Mouse (Mus musculus) urinary bladder, postnatal 36 days (tissue): Measurements from ENCODE around the gene Sh3bgrl3.

Experiments used
- DNase-seq, 2 experiments: peaks; one replicate each; pipeline ENCODE4 v3.0.0; 2022; ENCODE audit warnings: low spot score in 2 of 2, mixed read lengths in 1 of 2

Gene Sh3bgrl3

GRCm38 (mm10) chr4:134110653-134111052 is 17.9 kb downstream of the Sh3bgrl3 start:
- no peak for DNase-seq

GRCm38 (mm10) chr4:134108196-134108595 is 20.4 kb downstream of the Sh3bgrl3 start:
- DNase-seq, result no peak

GRCm38 (mm10) chr4:134107730-134108129 is 20.9 kb downstream of the Sh3bgrl3 start:
- no peak for DNase-seq

DNA sequence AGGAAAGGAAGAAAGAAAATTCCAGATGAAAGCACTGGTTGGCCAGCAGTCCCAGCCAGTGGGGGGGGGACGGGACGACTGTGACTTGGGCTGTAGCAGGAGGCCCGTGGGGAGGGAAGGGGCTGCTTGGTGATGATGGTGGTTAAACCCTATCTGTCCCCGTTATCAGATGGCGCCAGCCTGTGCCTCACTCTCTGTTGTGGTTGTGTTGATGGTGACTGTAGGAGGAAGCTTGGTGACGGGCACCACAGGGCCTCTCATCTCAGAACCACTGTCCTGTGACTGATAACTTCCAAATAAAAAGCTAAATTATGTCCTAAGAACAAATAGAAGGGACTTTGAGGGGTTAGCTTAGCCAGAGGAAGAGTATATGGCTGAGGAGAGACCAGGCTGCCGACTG is 22.5 kb downstream of the Sh3bgrl3 start:
- DNase-seq, result no peak

DNA sequence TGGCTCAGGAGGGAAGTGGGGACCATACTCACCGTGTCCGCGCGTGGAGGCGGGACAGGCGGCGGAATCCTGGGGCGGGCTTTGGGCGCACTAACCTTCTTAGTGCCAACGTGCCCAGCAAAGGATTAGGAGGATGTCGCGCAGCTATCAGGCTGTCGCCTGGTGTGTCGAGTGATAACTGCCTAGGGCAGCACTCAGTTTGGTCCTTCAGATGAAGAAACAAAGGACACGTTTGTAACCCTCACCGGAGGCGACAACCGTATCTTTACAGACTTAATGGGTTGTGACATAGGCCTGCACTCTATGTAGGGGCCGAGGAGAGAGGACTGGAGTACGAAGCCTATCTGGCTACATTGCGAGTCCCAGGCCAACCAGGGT is 25.9 kb downstream of the Sh3bgrl3 start:
- no peak for DNase-seq

DNA sequence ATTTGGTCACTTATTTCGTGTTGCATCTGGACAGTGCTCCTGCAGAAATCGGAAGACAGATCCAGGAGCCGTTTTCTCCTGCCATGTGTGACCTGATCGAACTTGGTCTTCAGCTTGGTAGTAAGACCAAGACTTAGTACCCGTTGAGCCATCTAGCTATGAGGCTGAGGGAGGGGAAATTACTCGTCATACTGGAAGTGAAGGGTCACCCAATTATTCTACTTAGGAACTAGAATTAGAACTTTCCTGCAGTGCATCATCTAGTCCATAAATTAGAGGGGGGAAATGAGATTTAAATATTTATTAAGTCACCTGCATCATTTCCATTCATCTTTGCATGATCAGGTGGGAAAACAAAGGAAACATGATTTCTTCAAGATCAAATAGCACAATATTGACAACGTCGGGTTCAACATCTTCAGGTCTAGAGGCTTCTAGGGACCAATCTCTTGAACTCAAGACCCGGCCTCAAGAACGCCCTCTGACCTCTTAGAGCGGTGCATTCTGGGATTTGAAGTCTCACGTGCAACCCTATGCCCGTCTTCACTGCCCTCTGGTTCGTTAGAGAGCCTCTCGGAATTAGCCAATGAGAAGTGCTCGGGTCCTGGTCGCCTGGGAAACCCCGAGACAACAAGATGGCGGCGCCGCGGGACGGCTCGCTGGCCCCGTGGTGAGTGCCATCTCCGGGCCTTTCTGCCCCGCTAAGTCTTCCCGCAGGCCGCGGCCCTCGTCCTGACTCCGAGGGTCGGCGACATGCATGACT is 26.4 kb downstream of the Sh3bgrl3 start, which contains the start of gene Ubxn11:
Ubxn11 (plus strand) TSS at position 592 of the 763 bp plus-strand sequence.
- peak; percentile 62 to 84 for DNase-seq

- no peak for DNase-seq
Observed at GRCm38 (mm10) chr4:134100245-134100644, 28.3 kb downstream of the Sh3bgrl3 start.

DNA sequence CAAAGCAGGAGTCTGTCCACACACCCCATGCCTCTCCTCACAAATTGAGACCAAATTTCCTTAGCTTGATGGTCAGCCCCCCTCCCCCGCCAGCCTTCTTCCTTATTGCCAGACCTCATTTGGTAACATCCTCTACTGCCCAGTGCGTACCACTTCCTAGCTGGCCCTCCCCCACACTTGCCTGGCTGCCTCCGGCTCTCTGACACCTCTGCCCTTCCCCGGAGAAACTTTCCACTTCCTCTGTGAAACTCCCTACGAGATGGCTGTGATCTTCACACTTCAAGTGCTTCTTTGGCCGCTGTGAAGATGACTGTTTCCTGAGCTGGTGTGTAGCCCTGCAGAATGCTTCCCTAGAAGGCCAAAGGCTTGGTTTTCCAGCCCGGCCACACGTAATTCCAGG is 30.0 kb downstream of the Sh3bgrl3 start:
- DNase-seq, result no peak

DNA sequence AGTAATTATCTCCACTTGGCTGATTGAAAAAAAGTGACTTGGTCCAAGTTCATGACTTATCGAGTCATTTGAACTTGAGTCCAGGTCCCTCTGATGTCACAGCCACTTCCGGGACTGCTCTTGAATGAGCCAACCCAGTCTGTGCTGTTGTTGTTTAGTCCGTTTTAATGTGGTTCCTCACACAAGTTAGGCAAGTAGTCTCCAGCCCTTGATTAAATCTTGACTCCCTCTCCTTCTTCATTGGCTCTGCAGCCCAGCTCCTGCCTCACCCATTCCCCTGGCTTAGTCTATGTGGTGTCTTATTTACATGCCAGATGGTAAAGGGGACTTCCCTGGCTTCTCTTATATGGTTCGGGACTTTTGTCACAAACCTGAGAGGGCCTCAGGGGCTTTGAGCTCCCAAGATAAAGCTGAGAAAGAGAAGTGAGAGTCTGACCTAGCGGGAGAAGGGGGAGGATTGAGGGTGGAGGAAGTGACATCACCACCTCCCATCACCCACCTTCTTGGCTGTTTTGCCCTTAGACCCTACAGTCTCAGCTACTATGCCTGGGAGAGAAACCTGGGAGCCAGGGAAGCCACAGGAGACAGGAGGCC is 31.5 kb downstream of the Sh3bgrl3 start:
- DNase-seq, result no peak

- no peak for DNase-seq
Observed at GRCm38 (mm10) chr4:134096120-134096519, 32.5 kb downstream of the Sh3bgrl3 start.

DNA sequence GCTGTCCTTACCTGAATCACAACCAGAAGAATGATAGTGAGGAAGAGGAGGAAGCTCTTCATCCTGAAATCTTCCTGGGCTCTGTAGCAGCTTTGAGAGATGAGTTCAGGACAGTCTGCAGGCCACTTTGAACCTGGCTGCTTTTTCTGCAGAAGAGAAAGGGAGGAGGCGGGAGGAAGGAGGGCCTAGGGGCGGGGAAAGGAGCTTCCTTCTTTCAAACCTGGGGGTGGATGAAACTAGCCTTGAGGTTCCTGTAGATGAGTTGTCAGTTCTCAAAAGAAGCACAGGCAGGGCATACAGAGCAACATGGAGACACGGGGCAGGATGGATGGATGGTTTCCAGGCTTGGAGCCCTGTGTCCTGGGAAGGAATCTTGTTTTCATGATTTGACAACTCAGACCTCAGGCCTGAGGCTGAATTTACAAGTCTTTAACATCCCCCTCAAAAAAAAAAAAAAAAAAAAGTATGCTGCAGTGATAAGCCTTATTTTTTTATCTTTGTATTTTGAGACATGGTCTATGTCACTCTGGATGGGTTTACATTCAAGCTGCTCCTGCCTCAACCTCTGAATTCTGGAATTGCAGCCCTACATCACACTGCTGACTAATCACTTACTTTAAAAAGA is 33.6 kb downstream of the Sh3bgrl3 start, which contains the start of gene Cd52:
Cd52 (minus strand) TSS at position 160 of the 625 bp plus-strand sequence.
- no peak for DNase-seq

- DNase-seq, result no peak
Observed at GRCm38 (mm10) chr4:134094004-134094564, 34.5 kb downstream of the Sh3bgrl3 start.

- DNase-seq, result peak; percentile 36 to 45
Observed at GRCm38 (mm10) chr4:134092382-134093288, 36.0 kb downstream of the Sh3bgrl3 start.

DNA sequence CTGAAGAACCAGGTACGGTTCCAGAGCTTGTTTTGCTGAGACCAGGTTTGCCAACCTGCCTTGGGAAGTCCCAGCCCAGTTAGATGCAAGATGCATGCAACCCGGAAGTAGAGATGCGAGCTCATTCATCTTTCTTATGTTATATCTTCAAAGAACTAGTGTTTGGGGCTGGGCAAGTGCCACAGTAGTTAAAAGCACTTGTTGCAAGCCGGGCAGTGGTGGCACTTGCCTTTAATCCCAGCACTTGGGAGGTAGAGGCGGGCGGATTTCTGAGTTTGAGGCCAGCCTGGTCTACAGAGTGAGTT is 37.4 kb downstream of the Sh3bgrl3 start:
- no peak for DNase-seq

GRCm38 (mm10) chr4:134090521-134091224 is 37.9 kb downstream of the Sh3bgrl3 start:
- DNase-seq, result no peak

DNA sequence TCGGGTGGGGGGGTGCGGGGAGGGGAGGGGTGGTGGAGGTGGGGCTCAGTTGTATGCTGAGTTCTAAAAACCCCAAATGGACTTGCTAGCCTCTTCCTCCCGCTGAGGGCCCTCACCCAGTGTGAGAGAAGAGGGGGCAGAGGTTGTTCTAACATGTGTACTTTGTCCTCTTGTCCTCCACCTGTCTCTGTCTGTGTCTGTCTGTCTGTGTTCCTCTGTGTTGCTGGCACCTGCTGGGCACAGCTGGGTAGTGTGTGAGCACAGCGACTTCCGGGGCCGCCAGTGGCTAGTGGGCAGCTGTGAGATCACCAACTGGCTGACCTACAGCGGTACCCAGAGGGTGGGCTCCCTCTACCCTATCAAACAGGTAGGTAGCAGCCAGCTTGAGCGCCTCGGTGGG is 39.6 kb downstream of the Sh3bgrl3 start:
- DNase-seq, result no peak

DNA sequence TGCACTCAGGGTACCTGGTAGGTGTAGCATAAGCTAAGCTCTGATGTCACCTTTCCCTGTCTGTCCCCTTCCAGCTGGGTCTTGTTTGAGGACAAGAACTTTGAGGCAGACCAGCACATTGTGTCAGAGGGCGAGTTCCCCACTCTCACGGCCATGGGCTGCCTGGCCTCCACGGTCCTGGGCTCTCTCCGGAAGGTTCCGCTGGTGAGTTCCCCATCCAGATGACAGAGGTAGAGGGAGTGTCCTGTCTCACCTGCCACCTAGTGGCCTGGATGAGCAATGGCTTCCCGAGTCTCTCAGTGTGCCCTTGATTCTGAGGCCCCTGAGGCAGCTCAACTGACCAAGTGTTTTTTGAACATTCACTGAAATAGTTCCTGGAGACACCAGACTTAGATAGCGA is 41.2 kb downstream of the Sh3bgrl3 start:
- DNase-seq, result peak in 1 of 2 experiments; percentile 14

- no peak for DNase-seq
Observed at GRCm38 (mm10) chr4:134084999-134085398, 43.6 kb downstream of the Sh3bgrl3 start.

GRCm38 (mm10) chr4:134082460-134082859 is 46.1 kb downstream of the Sh3bgrl3 start:
- DNase-seq, result no peak

DNA sequence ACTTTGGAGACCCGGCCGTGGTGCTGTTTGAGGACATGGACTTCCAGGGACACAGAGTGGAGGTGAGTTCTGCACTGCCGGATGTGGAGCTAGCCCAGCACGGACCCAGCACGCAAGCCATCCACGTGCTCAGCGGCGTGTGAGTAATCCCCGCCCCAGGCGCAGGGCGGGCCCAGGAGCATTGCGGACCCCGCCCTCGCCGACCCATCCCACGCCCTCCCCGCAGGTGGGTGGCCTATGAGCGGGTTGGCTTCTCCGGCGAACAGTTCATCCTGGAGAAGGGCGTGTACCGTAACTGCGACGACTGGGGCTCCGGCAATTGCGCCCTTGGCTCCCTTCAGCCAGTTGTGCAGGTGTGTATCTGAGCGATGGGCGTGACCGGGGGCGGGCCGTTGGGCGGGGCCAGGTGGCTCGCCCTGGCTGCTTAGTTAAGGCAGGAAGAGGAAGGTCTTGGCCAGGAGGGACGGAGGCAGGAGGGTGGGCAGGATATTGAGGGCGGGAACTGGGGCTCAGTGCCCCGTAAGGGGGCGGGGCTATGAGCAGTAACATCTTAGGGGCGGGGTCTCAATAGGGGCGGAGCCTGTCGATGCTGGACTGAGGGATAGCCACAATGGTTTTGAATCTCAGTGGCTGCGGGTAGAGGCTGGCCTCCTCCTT is 46.7 kb downstream of the Sh3bgrl3 start:
- peak; percentile 77 to 81 for DNase-seq
